Mouse (Mus musculus): Measurements from ENCODE around the gene Polr2f. TPM values are rescaled to one million over a fixed set of nuclear protein-coding genes. Genes with fewer than 3 reads are reported as not detected.

Polr2f gene
- polyA plus RNA-seq, 1 experiment from 2014 or later, result 328 TPM

DNA sequence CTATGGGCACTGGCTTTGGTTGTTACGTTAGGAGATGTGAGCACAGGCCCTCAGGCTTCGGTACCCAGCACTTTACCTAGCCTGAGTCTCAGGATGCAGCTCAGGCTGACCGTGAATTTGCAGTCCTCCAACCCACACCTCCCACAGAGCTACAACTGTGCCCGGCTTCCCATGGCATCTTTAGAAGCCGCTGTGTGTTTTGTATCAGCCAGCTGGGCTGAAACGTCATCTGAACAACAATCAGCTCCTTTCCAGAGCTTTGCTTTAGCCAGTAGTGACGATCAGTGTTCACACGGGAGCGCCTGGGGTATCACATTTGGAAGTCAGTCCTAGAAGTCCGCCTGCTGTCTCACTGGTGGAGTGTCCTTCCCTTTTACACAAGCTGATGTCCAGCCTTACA, 37.5 kb upstream of the Polr2f start:
- 74% methylated on average over 10 of the region's 10 CpGs for WGBS
- Histone ChIP-seq H3K4me2 (replicated peaks) (no peak overlapping the region), H3K4me1 (replicated peaks) (peaks cover 8% of the 10 kb centered on the region), H3K9ac (no peak overlapping the region), H3K36me3 (no peaks in the 10 kb centered on the region), H3K4me3 (replicated peaks) (no peak overlapping the region), H3K27me3 (replicated peaks) (no peaks in the 10 kb centered on the region), H3K27ac (no peak overlapping the region), H3K9me3 (no peaks in the 10 kb centered on the region)
- ATAC-seq, result no peak

GRCm38 (mm10) chr15:79105804-79106203, 35.0 kb upstream of the Polr2f start:
- Histone ChIP-seq H3K9me3 (no peaks in the 10 kb centered on the region), H3K4me1 (replicated peaks) (peaks cover 23% of the 10 kb centered on the region; the same call in 1 of the 2 replicates), H3K4me2 (replicated peaks) (no peak overlapping the region), H3K27ac (no peak overlapping the region), H3K9ac (no peak overlapping the region), H3K36me3 (no peaks in the 10 kb centered on the region), H3K27me3 (replicated peaks) (no peaks in the 10 kb centered on the region), H3K4me3 (replicated peaks) (no peak overlapping the region)
- 58% methylated on average over 2 of the region's 2 CpGs for WGBS
- no peak for ATAC-seq

- Histone ChIP-seq H3K9ac (0 out of 2 replicates have a peak overlapping the region, but pooled peaks have one; percentile 87), H3K4me2 (replicated peaks) (peak overlapping the region; percentile 94), H3K36me3 (0 out of 2 replicates have a peak, but pooled peaks cover 3% of the 10 kb centered on the region), H3K27me3 (replicated peaks) (no peaks in the 10 kb centered on the region), H3K9me3 (no peaks in the 10 kb centered on the region), H3K4me3 (replicated peaks) (peak overlapping the region; percentile 94; the same call in 1 of the 2 replicates), H3K4me1 (replicated peaks) (peaks cover 32% of the 10 kb centered on the region), H3K27ac (peak overlapping the region; percentile 84)
- WGBS, result 15% methylated on average over 7 of the region's 7 CpGs
- ATAC-seq, result no peak
These were observed 32.8 kb upstream of the Polr2f start for GRCm38 (mm10) chr15:79107966-79108365.

GRCm38 (mm10) chr15:79108421-79109320, 32.1 kb upstream of the Polr2f start, which contains the start of gene Micall1:
TSS of gene Micall1 (plus strand) at chr15:79108898.
- Histone ChIP-seq H3K4me1 (replicated peaks) (peaks cover 32% of the 10 kb centered on the region), H3K9ac (peak within 1 kb of the TSS; percentile 87), H3K9me3 (no peaks in the 10 kb centered on the region), H3K4me2 (replicated peaks) (peak within 1 kb of the TSS; percentile 94), H3K36me3 (0 out of 2 replicates have a peak, but pooled peaks cover 3% of the 10 kb centered on the region), H3K27ac (peak within 1 kb of the TSS; percentile 84), H3K27me3 (replicated peaks) (no peaks in the 10 kb centered on the region), H3K4me3 (replicated peaks) (peak within 1 kb of the TSS; percentile 94)
- peak; percentile 89 for ATAC-seq
- WGBS, result 2% methylated on average over 52 of the region's 85 CpGs

DNA sequence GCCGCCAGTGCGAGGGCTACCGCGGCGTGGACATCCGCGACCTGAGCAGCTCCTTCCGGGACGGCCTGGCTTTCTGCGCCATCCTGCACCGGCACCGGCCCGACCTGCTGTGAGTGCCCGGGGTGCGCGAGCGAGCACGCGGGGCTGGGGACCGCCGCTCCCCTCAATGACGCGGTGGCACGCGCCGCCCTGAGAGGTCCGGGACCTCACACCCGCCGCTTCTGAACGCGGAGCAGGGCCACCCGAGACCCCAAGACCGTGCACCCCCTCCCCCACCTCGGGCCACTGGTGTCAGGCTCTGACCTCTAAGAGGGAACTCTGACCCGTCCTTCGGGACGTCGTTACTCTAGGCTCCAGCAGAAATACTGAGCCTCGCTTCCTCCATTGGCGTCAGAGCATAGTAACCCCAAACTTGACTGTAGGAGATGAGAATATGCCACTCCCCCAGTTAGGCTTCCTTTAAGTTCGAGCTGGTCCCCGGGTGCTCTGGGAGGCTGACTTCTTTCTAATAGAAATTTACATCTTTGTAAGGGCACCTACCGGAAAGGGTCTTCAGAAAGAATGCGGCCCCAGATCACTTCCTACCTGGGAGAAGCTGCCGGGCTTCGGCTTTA, 31.4 kb upstream of the Polr2f start:
- Histone ChIP-seq H3K9me3 (no peaks in the 10 kb centered on the region), H3K4me1 (replicated peaks) (peaks cover 32% of the 10 kb centered on the region), H3K27me3 (replicated peaks) (no peaks in the 10 kb centered on the region), H3K27ac (peak overlapping the region; percentile 84), H3K9ac (peak overlapping the region; percentile 87), H3K4me3 (replicated peaks) (peak overlapping the region; percentile 94), H3K4me2 (replicated peaks) (peak overlapping the region; percentile 94), H3K36me3 (0 out of 2 replicates have a peak, but pooled peaks cover 6% of the 10 kb centered on the region)
- WGBS, result under 1% methylated on average over 46 of the region's 46 CpGs
- peak; percentile 69 for ATAC-seq

DNA sequence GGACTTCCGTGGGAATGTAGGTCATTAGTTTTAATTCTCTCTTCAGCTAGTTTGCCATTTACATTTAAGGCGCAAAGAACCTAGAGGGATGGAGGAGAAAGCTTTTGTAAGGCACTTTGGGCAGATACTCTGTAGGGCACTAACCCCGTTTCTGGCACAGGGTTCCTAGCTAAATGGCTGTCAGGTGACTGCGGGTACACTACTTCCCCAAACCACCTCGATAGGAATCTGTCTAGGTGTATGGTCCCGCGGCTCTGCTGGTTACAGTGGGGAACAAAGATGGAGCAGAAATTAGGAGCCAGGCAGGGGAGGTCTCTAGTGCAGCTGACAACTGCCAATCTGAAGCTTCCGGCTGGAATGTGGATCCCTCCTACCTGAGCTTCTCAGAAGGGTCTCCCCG, 30.8 kb upstream of the Polr2f start:
- H3K4me2 ChIP-seq (replicated peaks), result peak overlapping the region; percentile 94
- H3K27me3 ChIP-seq (replicated peaks), result no peaks in the 10 kb centered on the region
- H3K9me3 ChIP-seq, result no peaks in the 10 kb centered on the region
- H3K4me1 ChIP-seq (replicated peaks), result peaks cover 32% of the 10 kb centered on the region
- WGBS, result 24% methylated on average over 9 of the region's 9 CpGs
- H3K9ac ChIP-seq, result peak overlapping the region; percentile 87; the same call in 1 of the 2 replicates
- no peak for ATAC-seq
- peak overlapping the region; percentile 94 for H3K4me3 ChIP-seq (replicated peaks)
- 0 out of 2 replicates have a peak, but pooled peaks cover 6% of the 10 kb centered on the region for H3K36me3 ChIP-seq
- H3K27ac ChIP-seq, result 0 out of 2 replicates have a peak overlapping the region, but pooled peaks have one; percentile 29

- WGBS, result 63% methylated on average over 2 of the region's 2 CpGs
- no peaks in the 10 kb centered on the region for H3K27me3 ChIP-seq (replicated peaks)
- peaks cover 32% of the 10 kb centered on the region for H3K4me1 ChIP-seq (replicated peaks)
- no peaks in the 10 kb centered on the region for H3K9me3 ChIP-seq
- no peak overlapping the region for H3K9ac ChIP-seq
- peak overlapping the region; percentile 94 for H3K4me2 ChIP-seq (replicated peaks)
- H3K4me3 ChIP-seq (replicated peaks), result peak overlapping the region; percentile 94
- 0 out of 2 replicates have a peak, but pooled peaks cover 6% of the 10 kb centered on the region for H3K36me3 ChIP-seq
- no peak for ATAC-seq
- H3K27ac ChIP-seq, result peak overlapping the region; percentile 29; the same call in 1 of the 2 replicates
These were observed 30.3 kb upstream of the Polr2f start for GRCm38 (mm10) chr15:79110528-79110927.

- no peaks in the 10 kb centered on the region for H3K27me3 ChIP-seq (replicated peaks)
- H3K27ac ChIP-seq, result 0 out of 2 replicates have a peak overlapping the region, but pooled peaks have one; percentile 30
- 58% methylated on average over 4 of the region's 4 CpGs for WGBS
- peaks cover 32% of the 10 kb centered on the region for H3K4me1 ChIP-seq (replicated peaks)
- no peak overlapping the region for H3K9ac ChIP-seq
- peak overlapping the region; percentile 94; the same call in 1 of the 2 replicates for H3K4me2 ChIP-seq (replicated peaks)
- no peak overlapping the region for H3K4me3 ChIP-seq (replicated peaks)
- no peaks in the 10 kb centered on the region for H3K9me3 ChIP-seq
- ATAC-seq, result no peak
- 0 out of 2 replicates have a peak, but pooled peaks cover 6% of the 10 kb centered on the region for H3K36me3 ChIP-seq
These were observed 29.0 kb upstream of the Polr2f start for GRCm38 (mm10) chr15:79111774-79112173.

GRCm38 (mm10) chr15:79115276-79115675, 25.5 kb upstream of the Polr2f start:
- Histone ChIP-seq H3K4me2 (replicated peaks) (no peak overlapping the region), H3K36me3 (peaks cover 11% of the 10 kb centered on the region; the same call in 1 of the 2 replicates), H3K4me3 (replicated peaks) (no peak overlapping the region), H3K4me1 (replicated peaks) (peaks cover 14% of the 10 kb centered on the region), H3K9ac (no peak overlapping the region), H3K9me3 (no peaks in the 10 kb centered on the region), H3K27ac (no peak overlapping the region), H3K27me3 (replicated peaks) (no peaks in the 10 kb centered on the region)
- ATAC-seq, result no peak
- 57% methylated on average over 5 of the region's 5 CpGs for WGBS

DNA sequence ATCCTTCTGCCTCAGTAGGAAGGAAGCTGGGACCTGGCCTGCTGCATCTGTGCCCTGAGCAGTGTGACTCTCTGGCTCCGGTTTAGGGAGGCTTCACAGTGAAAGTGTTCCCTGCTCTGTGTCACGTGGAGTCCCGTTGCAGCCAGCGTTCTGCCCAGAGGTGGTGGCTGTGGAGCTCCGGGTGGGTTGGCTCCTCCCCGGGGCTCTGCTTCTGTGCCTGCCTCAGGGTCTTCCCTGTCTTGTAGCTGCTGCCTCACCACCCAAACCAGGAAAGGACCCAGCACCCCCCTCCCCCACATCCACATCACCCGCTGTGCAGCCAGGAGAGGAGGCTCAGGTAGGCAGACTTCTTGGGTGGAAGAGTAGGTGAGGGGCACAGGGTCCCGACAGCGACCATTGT, 21.3 kb upstream of the Polr2f start:
- Histone ChIP-seq H3K27ac (no peak overlapping the region), H3K9ac (no peak overlapping the region), H3K4me1 (replicated peaks) (no peaks in the 10 kb centered on the region), H3K4me2 (replicated peaks) (no peak overlapping the region), H3K36me3 (peaks cover 12% of the 10 kb centered on the region; the same call in 1 of the 2 replicates), H3K27me3 (replicated peaks) (no peaks in the 10 kb centered on the region), H3K9me3 (no peaks in the 10 kb centered on the region), H3K4me3 (replicated peaks) (no peak overlapping the region)
- WGBS, result 82% methylated on average over 9 of the region's 9 CpGs
- no peak for ATAC-seq

DNA sequence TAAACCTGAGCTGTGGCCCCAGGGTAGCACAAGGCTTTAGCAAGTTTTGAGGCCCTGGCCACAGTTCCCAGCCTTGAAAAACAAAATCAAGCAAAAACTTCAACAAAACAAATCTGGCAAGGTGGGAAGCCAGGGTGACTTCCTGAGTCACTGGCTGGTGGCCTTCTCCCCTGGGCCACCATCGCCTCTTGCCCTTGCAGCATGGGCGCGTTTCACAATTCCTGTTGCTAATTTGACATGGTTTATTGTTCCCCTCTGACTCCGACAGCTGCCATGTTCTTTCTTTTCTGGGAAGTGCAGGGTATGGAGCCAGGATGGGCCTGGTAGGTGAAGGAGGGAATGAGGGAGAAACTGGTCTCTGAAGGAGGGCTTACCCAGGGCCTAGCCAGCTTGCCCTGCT, 18.7 kb upstream of the Polr2f start:
- Histone ChIP-seq H3K36me3 (peaks cover 20% of the 10 kb centered on the region), H3K9ac (no peak overlapping the region), H3K4me2 (replicated peaks) (no peak overlapping the region), H3K9me3 (no peaks in the 10 kb centered on the region), H3K4me3 (replicated peaks) (no peak overlapping the region), H3K4me1 (replicated peaks) (no peaks in the 10 kb centered on the region), H3K27me3 (replicated peaks) (no peaks in the 10 kb centered on the region), H3K27ac (no peak overlapping the region)
- no peak for ATAC-seq
- 78% methylated on average over 4 of the region's 4 CpGs for WGBS

GRCm38 (mm10) chr15:79122546-79122945, 18.3 kb upstream of the Polr2f start:
- Histone ChIP-seq H3K27ac (no peak overlapping the region), H3K9ac (no peak overlapping the region), H3K4me1 (replicated peaks) (no peaks in the 10 kb centered on the region), H3K4me3 (replicated peaks) (no peak overlapping the region), H3K9me3 (no peaks in the 10 kb centered on the region), H3K27me3 (replicated peaks) (no peaks in the 10 kb centered on the region), H3K4me2 (replicated peaks) (no peak overlapping the region), H3K36me3 (peaks cover 24% of the 10 kb centered on the region)
- WGBS, result 83% methylated on average over 13 of the region's 13 CpGs
- no peak for ATAC-seq
